Comparison of ENCODE assay signal across 8 mouse cellular contexts in genomic region chr5:38791116-38791515, GRCm38 (mm10).
"Had no signal": no experiment of that assay in that cellular context is flagged by ENCODE, and none has a peak within 500 bp of the region (broad histone marks: within the 10 kb centered on the region; RNA-seq: fewer than 3 reads in every experiment).

No protein-coding gene starts in this region.

- ATAC-seq: midbrain, embryonic 16.5 days had no signal

- DNase-seq: kidney, postnatal 10 days; kidney, postnatal 4 days; lung, embryonic 14.5 days; lung, postnatal 10 days; right cerebral cortex, adult 18-20 months; right cerebral cortex, postnatal 25 days; thymus, postnatal 36 days had no signal
